Mouse (Mus musculus) embryonic facial prominence, embryonic 15.5 days (tissue): ENCODE measurements at regions not wholly inside any gene's neighbourhood (a gene's known extent, or its start where the extent isn't known, plus 50 kb on each side); places are given as distances from the start of the nearest gene placed in this dataset.

Experiments used
- ATAC-seq: fragments of 200-750 bp; cut with Nextera tagmentation; 2 replicates; pipeline ENCODE4 v1.8.0; 2017; ENCODE audit warnings: low read depth, moderate TSS enrichment; ENCODE audit not compliant: insufficient number of reproducible peaks, low FRiP score, low TSS enrichment
- H3K27ac ChIP-seq: fragments of 300-500 bp; sonication (generic); replicated peaks from 2 replicates; pipeline ENCODE4 v1.5.1; 2015; ENCODE audit warnings: mild to moderate bottlenecking, inconsistent platforms
- H3K27me3 ChIP-seq: fragments of 300-500 bp; sonication (generic); 2 replicates; pipeline ENCODE4 v1.6.1; 2015; ENCODE audit warnings: inconsistent platforms
- H3K36me3 ChIP-seq: fragments of 300-500 bp; sonication (generic); 2 replicates; pipeline ENCODE4 v1.6.1; 2015; ENCODE audit warnings: mild to moderate bottlenecking, inconsistent platforms
- H3K4me1 ChIP-seq: fragments of 300-500 bp; sonication (generic); 2 replicates; pipeline ENCODE4 v1.6.1; 2015; ENCODE audit warnings: inconsistent platforms
- H3K4me2 ChIP-seq: fragments of 300-500 bp; sonication (generic); replicated peaks from 2 replicates; pipeline ENCODE4 v1.6.1; 2015; ENCODE audit warnings: mild to moderate bottlenecking, inconsistent platforms
- H3K4me3 ChIP-seq: fragments of 300-500 bp; sonication (generic); replicated peaks from 2 replicates; pipeline ENCODE4 v1.5.1; 2015; ENCODE audit warnings: mild to moderate bottlenecking, inconsistent platforms
- H3K9ac ChIP-seq: fragments of 300-500 bp; sonication (generic); 2 replicates; pipeline ENCODE4 v1.6.1; 2015; ENCODE audit warnings: inconsistent platforms
- H3K9me3 ChIP-seq: fragments of 300-500 bp; sonication (generic); replicated peaks from 2 replicates; pipeline ENCODE4 v1.6.1; 2016; ENCODE audit warnings: inconsistent platforms
- WGBS: fragments of 180-500 bp; shearing (Covaris S2); methylation state at CpG from one replicate; pipeline ENCODE4 v1.1.7; 2015; 5-methylcytosine and 5-hydroxymethylcytosine counted together

DNA sequence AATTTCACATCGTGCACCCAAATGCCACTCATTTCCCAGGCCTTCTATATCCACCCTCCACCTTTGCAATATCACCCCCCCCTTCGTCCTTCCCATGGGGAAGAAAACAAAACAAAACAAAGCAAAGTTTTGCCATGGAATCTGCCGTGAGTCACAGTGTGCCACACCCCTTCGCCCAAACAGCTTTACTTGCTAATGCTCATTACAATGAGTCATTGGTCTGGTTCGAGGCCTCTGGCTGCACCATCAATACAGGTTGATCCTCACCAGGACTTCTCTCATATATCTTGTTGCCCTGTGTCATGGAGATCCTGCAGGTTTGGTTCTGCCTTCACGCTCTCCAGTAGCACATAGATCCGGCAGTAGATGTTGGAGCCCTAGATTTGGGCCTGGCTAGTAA is 660.3 kb upstream of the Zeb2 start:
- Histone ChIP-seq H3K27ac (0 out of 2 replicates have a peak overlapping the region, but pooled peaks have one; percentile 52), H3K27me3 (no peaks in the 10 kb centered on the region), H3K4me2 (no peak overlapping the region), H3K9ac (no peak overlapping the region), H3K36me3 (no peaks in the 10 kb centered on the region), H3K4me1 (peaks cover 16% of the 10 kb centered on the region; the same call in 1 of the 2 replicates), H3K4me3 (no peak overlapping the region), H3K9me3 (no peaks in the 10 kb centered on the region)
- WGBS, result 83% methylated on average over 7 of the region's 7 CpGs
- ATAC-seq, result no peak

DNA sequence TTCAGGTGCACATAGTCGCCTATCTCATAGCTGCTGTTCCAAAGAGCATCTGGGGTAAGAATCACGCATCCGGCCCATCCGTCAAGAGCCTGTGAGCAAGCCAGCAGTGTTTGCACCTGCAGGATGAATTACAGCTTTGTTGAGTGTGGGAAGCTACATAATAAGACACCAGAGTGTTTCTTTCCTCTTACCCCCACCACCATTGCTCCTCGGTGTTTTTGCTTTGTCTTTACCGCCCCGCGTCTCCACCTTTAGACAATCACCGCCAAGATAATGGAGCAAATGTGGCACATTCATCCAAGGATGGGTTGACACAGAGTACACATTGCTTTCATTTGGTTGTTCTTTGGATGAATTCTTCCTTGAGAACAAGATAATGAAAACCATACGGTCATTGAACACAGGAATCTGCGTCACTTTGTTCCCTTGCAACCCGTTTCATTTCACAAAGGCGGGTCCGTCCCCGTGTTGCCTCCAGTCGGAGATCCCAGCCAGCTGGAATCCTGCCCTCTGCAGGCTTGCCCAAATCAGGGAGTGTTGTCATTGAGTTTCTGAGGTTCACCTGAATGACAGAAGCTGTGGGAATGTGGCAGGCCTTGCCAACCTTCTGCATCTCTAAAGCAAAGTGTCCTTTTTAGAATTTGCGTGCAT is 659.4 kb upstream of the Zeb2 start:
- H3K4me1 ChIP-seq, result peaks cover 16% of the 10 kb centered on the region; the same call in 1 of the 2 replicates
- no peaks in the 10 kb centered on the region for H3K27me3 ChIP-seq
- no peak overlapping the region for H3K4me3 ChIP-seq
- no peak for ATAC-seq
- peak overlapping the region; percentile 24; the same call in 1 of the 2 replicates for H3K4me2 ChIP-seq
- H3K9me3 ChIP-seq, result no peaks in the 10 kb centered on the region
- H3K27ac ChIP-seq, result peak overlapping the region; percentile 52
- WGBS, result 42% methylated on average over 17 of the region's 17 CpGs
- H3K36me3 ChIP-seq, result no peaks in the 10 kb centered on the region
- H3K9ac ChIP-seq, result no peak overlapping the region

DNA sequence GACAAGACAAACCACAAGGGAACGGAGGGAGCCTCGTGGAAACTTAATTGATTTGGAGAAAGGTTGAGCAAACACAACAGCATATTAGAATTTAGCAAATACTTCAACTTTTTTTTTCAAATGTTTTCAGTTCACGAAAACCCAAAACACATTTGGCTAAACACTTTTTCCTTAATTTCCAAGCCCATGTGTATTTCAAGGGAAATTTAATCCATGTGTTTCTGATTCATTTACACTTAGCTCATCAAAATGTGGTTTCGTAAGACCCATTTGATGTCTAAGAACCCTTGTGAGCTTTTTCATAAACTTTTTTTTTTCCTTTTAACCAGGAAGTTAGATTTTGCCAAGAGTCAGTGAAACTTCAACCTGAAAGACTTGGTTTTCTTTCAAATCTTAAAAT is 658.5 kb upstream of the Zeb2 start:
- H3K4me2 ChIP-seq, result no peak overlapping the region
- no peak overlapping the region for H3K9ac ChIP-seq
- no peaks in the 10 kb centered on the region for H3K9me3 ChIP-seq
- no peaks in the 10 kb centered on the region for H3K27me3 ChIP-seq
- no peak overlapping the region for H3K4me3 ChIP-seq
- H3K4me1 ChIP-seq, result peaks cover 16% of the 10 kb centered on the region; the same call in 1 of the 2 replicates
- 32% methylated on average over 4 of the region's 4 CpGs for WGBS
- no peaks in the 10 kb centered on the region for H3K36me3 ChIP-seq
- peak overlapping the region; percentile 52; the same call in 1 of the 2 replicates for H3K27ac ChIP-seq
- ATAC-seq, result no peak

DNA sequence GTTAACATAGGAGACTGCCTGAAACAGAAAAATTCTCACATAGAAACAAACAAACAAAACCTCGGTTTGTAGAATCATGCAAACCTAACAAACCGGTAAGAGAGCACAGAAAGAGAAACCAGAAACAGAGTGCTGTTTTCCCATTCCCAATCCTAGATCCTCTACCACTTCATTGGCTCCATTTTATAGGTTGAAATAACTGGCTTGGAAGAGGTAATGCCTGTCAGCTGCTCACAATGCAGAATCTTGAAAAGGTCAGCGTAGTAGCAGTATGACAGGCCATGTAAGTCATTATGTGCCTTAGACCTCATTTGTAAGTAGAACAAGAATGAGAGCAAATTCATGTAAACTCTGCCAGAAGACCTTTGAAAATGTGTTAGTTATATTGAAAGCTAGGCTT is 657.2 kb upstream of the Zeb2 start:
- Histone ChIP-seq H3K4me3 (no peak overlapping the region), H3K9me3 (no peaks in the 10 kb centered on the region), H3K27me3 (no peaks in the 10 kb centered on the region), H3K9ac (no peak overlapping the region), H3K4me1 (peaks cover 16% of the 10 kb centered on the region; the same call in 1 of the 2 replicates), H3K27ac (no peak overlapping the region), H3K36me3 (no peaks in the 10 kb centered on the region), H3K4me2 (no peak overlapping the region)
- no peak for ATAC-seq
- 73% methylated on average over 3 of the region's 3 CpGs for WGBS

DNA sequence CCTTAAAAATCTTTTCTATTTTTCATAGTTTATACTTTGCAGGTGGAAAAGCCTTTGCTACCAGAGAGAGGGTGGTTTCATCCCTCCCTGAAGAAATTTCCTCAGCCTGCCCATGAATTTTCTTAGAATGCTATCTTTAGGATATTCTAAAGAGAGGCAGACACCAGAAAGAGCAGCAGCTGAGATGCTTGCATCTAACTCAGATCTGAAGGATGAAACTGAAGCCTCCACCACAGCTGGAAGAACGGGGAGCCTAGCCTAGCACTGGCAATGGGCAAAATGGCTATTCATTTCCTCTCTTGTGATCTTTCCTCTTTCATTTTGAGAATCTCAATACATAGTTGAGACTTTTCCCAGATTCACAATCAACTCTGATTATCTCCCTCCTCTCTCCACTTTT is 640.0 kb upstream of the Zeb2 start:
- Histone ChIP-seq H3K4me1 (peaks cover 4% of the 10 kb centered on the region; the same call in 1 of the 2 replicates), H3K4me2 (no peak overlapping the region), H3K27me3 (no peaks in the 10 kb centered on the region), H3K9ac (no peak overlapping the region), H3K27ac (no peak overlapping the region), H3K9me3 (no peaks in the 10 kb centered on the region), H3K36me3 (no peaks in the 10 kb centered on the region), H3K4me3 (no peak overlapping the region)
- WGBS, result 62% methylated on average over 1 of the region's 1 CpGs
- ATAC-seq, result no peak

DNA sequence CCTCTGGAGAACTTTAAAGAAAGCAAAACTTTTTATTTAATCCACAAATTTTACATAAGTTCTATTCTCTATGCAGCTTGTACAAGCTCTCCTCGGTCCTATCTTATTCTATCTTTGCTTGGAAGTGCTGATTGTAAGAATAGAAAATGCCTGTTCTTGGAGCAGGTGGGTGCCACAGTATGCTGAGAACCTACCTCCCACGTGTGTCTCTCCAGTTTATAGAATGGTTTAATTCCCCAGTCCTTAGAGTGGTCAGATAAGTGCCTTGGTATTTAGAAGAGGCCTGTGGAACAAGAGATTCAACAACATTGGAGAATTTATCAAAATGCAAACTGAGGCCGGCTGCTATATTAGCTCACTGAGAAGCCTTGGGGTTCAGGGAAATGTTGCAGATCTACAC is 639.2 kb upstream of the Zeb2 start:
- Histone ChIP-seq H3K9ac (no peak overlapping the region), H3K9me3 (no peaks in the 10 kb centered on the region), H3K36me3 (no peaks in the 10 kb centered on the region), H3K4me2 (no peak overlapping the region), H3K27me3 (no peaks in the 10 kb centered on the region), H3K4me3 (no peak overlapping the region), H3K27ac (no peak overlapping the region), H3K4me1 (peaks cover 4% of the 10 kb centered on the region; the same call in 1 of the 2 replicates)
- 80% methylated on average over 3 of the region's 3 CpGs for WGBS
- ATAC-seq, result no peak

DNA sequence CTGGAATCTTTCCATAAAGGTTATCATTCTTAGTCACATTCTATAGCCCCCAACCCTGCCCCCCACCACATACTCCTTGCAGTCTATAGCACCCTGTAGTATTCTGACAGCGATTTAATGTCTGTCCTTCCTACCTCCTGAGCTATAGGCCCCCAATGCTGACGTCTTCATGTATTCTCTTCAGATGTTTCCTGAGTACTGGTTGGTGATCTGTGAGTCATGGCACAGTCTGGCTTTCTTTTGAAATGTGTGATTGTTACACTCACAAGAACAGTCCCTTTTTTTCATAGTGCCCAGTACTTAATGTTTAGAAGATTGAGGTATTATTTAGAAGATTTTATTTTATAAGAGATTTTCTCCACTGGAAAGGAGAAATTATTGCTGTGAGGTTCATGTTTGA is 634.6 kb upstream of the Zeb2 start:
- H3K9me3 ChIP-seq, result no peaks in the 10 kb centered on the region
- H3K4me1 ChIP-seq, result peaks cover 4% of the 10 kb centered on the region; the same call in 1 of the 2 replicates
- H3K9ac ChIP-seq, result no peak overlapping the region
- H3K36me3 ChIP-seq, result no peaks in the 10 kb centered on the region
- H3K4me2 ChIP-seq, result no peak overlapping the region
- no peak overlapping the region for H3K4me3 ChIP-seq
- no peaks in the 10 kb centered on the region for H3K27me3 ChIP-seq
- 71% methylated on average over 2 of the region's 2 CpGs for WGBS
- H3K27ac ChIP-seq, result no peak overlapping the region
- ATAC-seq, result no peak

DNA sequence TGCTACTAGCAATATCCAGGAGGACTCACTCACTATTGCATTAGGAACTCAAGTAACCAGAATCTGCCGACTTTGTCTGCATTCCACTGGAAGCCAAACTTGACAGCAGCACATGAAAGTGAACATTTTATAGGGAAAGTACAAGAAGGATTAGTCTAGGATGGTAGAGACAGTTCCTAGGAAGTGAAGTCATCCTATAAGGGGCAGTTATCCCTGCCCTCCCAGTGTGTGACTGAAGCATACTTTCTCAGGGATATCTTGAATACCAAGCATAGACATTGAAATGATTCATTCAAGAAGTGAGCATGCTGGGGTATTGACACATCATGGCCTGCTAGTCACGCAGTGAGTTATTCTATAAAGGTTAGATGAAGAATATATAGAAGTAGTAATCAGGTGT is 632.2 kb upstream of the Zeb2 start:
- H3K36me3 ChIP-seq, result no peaks in the 10 kb centered on the region
- no peaks in the 10 kb centered on the region for H3K9me3 ChIP-seq
- no peak overlapping the region for H3K27ac ChIP-seq
- H3K27me3 ChIP-seq, result no peaks in the 10 kb centered on the region
- H3K9ac ChIP-seq, result no peak overlapping the region
- H3K4me1 ChIP-seq, result peaks cover 4% of the 10 kb centered on the region; the same call in 1 of the 2 replicates
- WGBS, result 63% methylated on average over 2 of the region's 2 CpGs
- ATAC-seq, result no peak
- no peak overlapping the region for H3K4me3 ChIP-seq
- no peak overlapping the region for H3K4me2 ChIP-seq

DNA sequence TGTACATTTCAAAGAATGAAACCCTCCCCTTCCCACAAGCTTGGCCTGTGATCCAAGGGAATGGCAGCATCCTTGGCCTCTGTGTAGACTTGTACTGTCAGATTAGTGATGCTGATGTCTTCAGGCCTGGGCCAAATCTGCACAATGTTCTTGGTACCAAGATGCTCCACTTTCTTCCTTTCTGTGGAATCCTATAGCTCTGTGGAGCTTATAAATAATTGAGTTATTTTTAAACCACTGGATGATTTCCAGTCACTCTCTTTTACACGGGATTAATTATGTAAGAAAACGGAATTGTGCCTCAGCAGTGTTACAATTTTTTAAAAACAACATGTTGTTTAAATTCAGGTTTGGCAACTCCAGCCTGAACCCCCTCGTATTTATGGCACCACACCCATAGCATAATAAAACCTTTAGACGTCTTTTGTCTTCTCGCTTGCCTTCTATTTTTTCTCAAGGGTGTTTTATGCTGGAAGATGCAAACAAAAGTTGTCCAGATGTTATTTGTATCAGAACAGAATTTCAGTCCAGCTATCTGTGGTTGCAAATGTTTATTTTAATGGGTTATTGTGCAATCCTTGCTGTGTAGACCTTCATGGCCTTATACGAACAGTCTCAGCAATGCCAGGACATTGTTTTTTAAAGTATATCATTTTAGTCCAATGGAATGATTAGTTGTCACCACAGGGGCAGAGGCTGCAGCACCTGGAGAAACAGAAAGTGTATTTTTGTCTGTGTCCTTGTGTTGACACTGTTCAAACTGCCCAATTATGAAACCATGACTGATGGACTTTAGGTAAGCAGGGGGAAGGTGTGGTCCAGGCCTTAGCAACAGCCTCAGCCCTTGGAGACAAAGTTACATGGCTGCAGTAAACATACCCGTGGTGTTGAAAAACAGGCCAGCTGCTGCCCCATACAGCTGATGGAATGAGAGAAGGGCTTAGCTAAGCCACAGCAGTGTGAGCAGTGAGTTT is 630.4 kb upstream of the Zeb2 start:
- H3K36me3 ChIP-seq, result no peaks in the 10 kb centered on the region
- no peaks in the 10 kb centered on the region for H3K9me3 ChIP-seq
- H3K9ac ChIP-seq, result no peak overlapping the region
- H3K4me3 ChIP-seq, result no peak overlapping the region
- peaks cover 4% of the 10 kb centered on the region; the same call in 1 of the 2 replicates for H3K4me1 ChIP-seq
- H3K27me3 ChIP-seq, result no peaks in the 10 kb centered on the region
- 32% methylated on average over 7 of the region's 7 CpGs for WGBS
- ATAC-seq, result peak; percentile 69; the same call in 1 of the 2 replicates
- no peak overlapping the region for H3K4me2 ChIP-seq
- peak overlapping the region; percentile 78; the same call in 1 of the 2 replicates for H3K27ac ChIP-seq

DNA sequence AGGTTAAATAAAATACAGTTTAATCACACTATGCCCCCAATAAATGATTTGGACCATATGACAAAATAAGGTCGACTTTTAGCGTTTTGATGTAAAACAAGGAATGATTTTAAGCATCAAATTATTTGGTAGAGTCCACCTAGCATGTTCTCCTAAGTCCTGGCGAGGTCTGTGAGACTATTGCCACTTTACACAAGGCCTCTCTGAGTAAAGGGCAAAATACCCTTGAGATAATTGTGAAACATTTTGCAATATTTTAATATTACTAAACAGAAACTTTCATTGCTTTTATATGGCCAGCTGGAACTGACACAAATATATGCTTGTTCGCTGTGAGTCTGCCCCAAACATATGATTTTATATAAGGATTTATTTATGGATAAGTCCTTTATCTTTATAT is 629.4 kb upstream of the Zeb2 start:
- ATAC-seq, result no peak
- H3K9me3 ChIP-seq, result no peaks in the 10 kb centered on the region
- no peak overlapping the region for H3K4me2 ChIP-seq
- 75% methylated on average over 4 of the region's 4 CpGs for WGBS
- no peak overlapping the region for H3K4me3 ChIP-seq
- no peaks in the 10 kb centered on the region for H3K27me3 ChIP-seq
- no peaks in the 10 kb centered on the region for H3K36me3 ChIP-seq
- H3K4me1 ChIP-seq, result peaks cover 4% of the 10 kb centered on the region; the same call in 1 of the 2 replicates
- no peak overlapping the region for H3K9ac ChIP-seq
- H3K27ac ChIP-seq, result no peak overlapping the region

DNA sequence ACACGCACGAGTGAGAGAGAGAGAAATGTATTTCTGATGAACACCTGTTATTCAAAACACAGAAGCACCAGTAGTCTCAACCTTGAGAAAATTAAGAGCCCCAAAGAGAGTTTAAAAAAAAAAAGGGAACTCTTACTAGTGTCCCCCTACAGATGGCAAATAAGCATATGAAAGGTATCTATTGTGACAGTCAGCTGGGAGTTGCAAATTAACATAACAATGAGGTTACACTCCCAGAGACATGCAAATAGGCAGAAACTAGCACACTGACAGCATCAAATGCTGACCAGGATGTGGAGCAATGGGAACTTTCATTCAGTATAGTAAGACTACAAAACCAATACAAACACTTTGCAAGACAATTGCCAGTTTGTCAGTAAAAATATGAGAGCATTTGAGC is 619.1 kb upstream of the Zeb2 start:
- 60% methylated on average over 2 of the region's 2 CpGs for WGBS
- Histone ChIP-seq H3K36me3 (no peaks in the 10 kb centered on the region), H3K4me1 (no peaks in the 10 kb centered on the region), H3K4me3 (no peak overlapping the region), H3K27ac (no peak overlapping the region), H3K27me3 (no peaks in the 10 kb centered on the region), H3K4me2 (no peak overlapping the region), H3K9ac (no peak overlapping the region), H3K9me3 (no peaks in the 10 kb centered on the region)
- ATAC-seq, result no peak
